Mouse (Mus musculus) midbrain, embryonic 16.5 days (tissue): Measurements from ENCODE around the gene Prr5l. TPM values are rescaled to one million over a fixed set of nuclear protein-coding genes. Genes with fewer than 3 reads are reported as not detected.

ENCODE experiments used
- ATAC-seq: fragments of 200-750 bp; cut with Nextera tagmentation; 2 replicates; pipeline ENCODE4 v1.8.0; 2017; ENCODE audit warnings: moderate TSS enrichment
- H3K27ac ChIP-seq: fragments of 300-500 bp; sonication (generic); 2 replicates; pipeline ENCODE4 v1.5.1; 2014; ENCODE audit warnings: mild to moderate bottlenecking, low read length, mixed read lengths
- H3K27me3 ChIP-seq: fragments of 300-500 bp; sonication (generic); 2 replicates; pipeline ENCODE4 v1.6.1; 2014; ENCODE audit warnings: low read depth, low read length, mixed read lengths; ENCODE audit not compliant: control insufficient read depth, insufficient read depth
- H3K36me3 ChIP-seq: fragments of 300-500 bp; sonication (generic); 2 replicates; pipeline ENCODE4 v1.6.1; 2014; ENCODE audit warnings: mild to moderate bottlenecking, low read length, moderate library complexity, mixed read lengths; ENCODE audit not compliant: control insufficient read depth, insufficient read depth
- H3K4me1 ChIP-seq: fragments of 300-500 bp; sonication (generic); 2 replicates; pipeline ENCODE4 v1.6.1; 2014; ENCODE audit warnings: mild to moderate bottlenecking, low read length, mixed read lengths; ENCODE audit not compliant: control insufficient read depth, insufficient read depth
- H3K4me2 ChIP-seq: fragments of 300-500 bp; sonication (generic); 2 replicates; pipeline ENCODE4 v1.6.1; 2014; ENCODE audit warnings: mild to moderate bottlenecking, low read length, mixed read lengths
- H3K4me3 ChIP-seq: fragments of 300-500 bp; sonication (generic); 2 replicates; pipeline ENCODE4 v1.5.1; 2014; ENCODE audit warnings: low read depth, mild to moderate bottlenecking, low read length, moderate library complexity, mixed read lengths
- H3K9ac ChIP-seq: fragments of 300-500 bp; sonication (generic); 2 replicates; pipeline ENCODE4 v1.6.1; 2014; ENCODE audit warnings: low read depth, low read length, mixed read lengths
- H3K9me3 ChIP-seq: fragments of 300-500 bp; sonication (generic); replicated peaks from 2 replicates; pipeline ENCODE4 v1.6.1; 2014; ENCODE audit warnings: mild to moderate bottlenecking, low read length, mixed read lengths; ENCODE audit not compliant: control insufficient read depth, poor library complexity, severe bottlenecking
- WGBS: fragments of 180-500 bp; shearing (Covaris S2); extraction: QIAGEN DNeasy Blood & Tissue Kit; methylation state at CpG from one replicate; pipeline ENCODE4 v1.1.7; 2014; 5-methylcytosine and 5-hydroxymethylcytosine counted together
- polyA plus RNA-seq: library from polyadenylated mRNA; unstranded; fragments of >200 nt; fragmentation: Nextera tagmentation; extraction: Ambion mirVana; gene quantifications from 2 replicates; pipeline ENCODE4 v1.2.1, GENCODE M21; 2015

Prr5l gene
- polyA plus RNA-seq, 1 experiment from 2014 or later = 4.7 TPM

GRCm38 (mm10) chr2:101807756-101808155, 75.1 kb downstream of the Prr5l start:
- H3K9ac ChIP-seq = no peak overlapping the region
- no peak overlapping the region for H3K27ac ChIP-seq
- H3K4me1 ChIP-seq = no peaks in the 10 kb centered on the region
- H3K36me3 ChIP-seq = no peaks in the 10 kb centered on the region
- no peak overlapping the region for H3K4me3 ChIP-seq
- WGBS = 74% methylated on average over 5 of the region's 5 CpGs
- H3K4me2 ChIP-seq = no peak overlapping the region
- no peaks in the 10 kb centered on the region for H3K27me3 ChIP-seq
- H3K9me3 ChIP-seq = no peaks in the 10 kb centered on the region
- ATAC-seq = no peak

- Histone ChIP-seq H3K9ac (no peak overlapping the region), H3K36me3 (no peaks in the 10 kb centered on the region), H3K4me1 (peaks cover 6% of the 10 kb centered on the region), H3K9me3 (no peaks in the 10 kb centered on the region), H3K27ac (no peak overlapping the region), H3K4me3 (no peak overlapping the region), H3K4me2 (no peak overlapping the region), H3K27me3 (peaks cover 8% of the 10 kb centered on the region)
- no peak for ATAC-seq
- 89% methylated on average over 6 of the region's 6 CpGs for WGBS
Observed at GRCm38 (mm10) chr2:101802240-101802639, 80.6 kb downstream of the Prr5l start.

- Histone ChIP-seq H3K27ac (no peak overlapping the region), H3K9me3 (no peaks in the 10 kb centered on the region)
- 1% methylated on average over 19 of the region's 19 CpGs for WGBS
Observed at GRCm38 (mm10) chr2:101797901-101798250, 85.0 kb downstream of the Prr5l start.

GRCm38 (mm10) chr2:101797166-101797900, 85.5 kb downstream of the Prr5l start:
- Histone ChIP-seq H3K27me3 (peaks cover 18% of the 10 kb centered on the region), H3K9me3 (no peaks in the 10 kb centered on the region), H3K4me1 (peaks cover 21% of the 10 kb centered on the region), H3K4me2 (peak overlapping the region; percentile 92), H3K4me3 (peak overlapping the region; percentile 43), H3K27ac (no peak overlapping the region), H3K36me3 (no peaks in the 10 kb centered on the region), H3K9ac (peak overlapping the region; percentile 31)
- peak; percentile 57 for ATAC-seq
- WGBS = under 1% methylated on average over 49 of the region's 49 CpGs

More at GRCm38 (mm10) chr2:101797901-101798250, 85.0 kb downstream of the Prr5l start:
- peak overlapping the region; percentile 43 for H3K4me3 ChIP-seq
- peak overlapping the region; percentile 31; the same call in 1 of the 2 replicates for H3K9ac ChIP-seq
- peaks cover 16% of the 10 kb centered on the region for H3K4me1 ChIP-seq
- H3K27me3 ChIP-seq = peaks cover 18% of the 10 kb centered on the region
- no peak for ATAC-seq
- H3K4me2 ChIP-seq = peak overlapping the region; percentile 92
- no peaks in the 10 kb centered on the region for H3K36me3 ChIP-seq

GRCm38 (mm10) chr2:101796287-101797115, 86.3 kb downstream of the Prr5l start:
- Histone ChIP-seq H3K4me3 (peak overlapping the region; percentile 43), H3K4me2 (peak overlapping the region; percentile 92)
- 1% methylated on average over 55 of the region's 55 CpGs for WGBS

GRCm38 (mm10) chr2:101792130-101792529, 90.7 kb downstream of the Prr5l start:
- Histone ChIP-seq H3K4me1 (peaks cover 17% of the 10 kb centered on the region), H3K9me3 (no peaks in the 10 kb centered on the region), H3K27ac (no peak overlapping the region), H3K36me3 (no peaks in the 10 kb centered on the region), H3K27me3 (peaks cover 9% of the 10 kb centered on the region), H3K9ac (no peak overlapping the region), H3K4me3 (no peak overlapping the region), H3K4me2 (no peak overlapping the region)
- WGBS = 48% methylated on average over 4 of the region's 4 CpGs
- no peak for ATAC-seq

More at GRCm38 (mm10) chr2:101796287-101797115, 86.3 kb downstream of the Prr5l start:
- H3K27ac ChIP-seq = no peak overlapping the region
- peaks cover 24% of the 10 kb centered on the region for H3K4me1 ChIP-seq
- peaks cover 18% of the 10 kb centered on the region for H3K27me3 ChIP-seq
- no peaks in the 10 kb centered on the region for H3K9me3 ChIP-seq
- H3K9ac ChIP-seq = peak overlapping the region; percentile 57
- ATAC-seq = peak; percentile 75
- H3K36me3 ChIP-seq = no peaks in the 10 kb centered on the region

DNA sequence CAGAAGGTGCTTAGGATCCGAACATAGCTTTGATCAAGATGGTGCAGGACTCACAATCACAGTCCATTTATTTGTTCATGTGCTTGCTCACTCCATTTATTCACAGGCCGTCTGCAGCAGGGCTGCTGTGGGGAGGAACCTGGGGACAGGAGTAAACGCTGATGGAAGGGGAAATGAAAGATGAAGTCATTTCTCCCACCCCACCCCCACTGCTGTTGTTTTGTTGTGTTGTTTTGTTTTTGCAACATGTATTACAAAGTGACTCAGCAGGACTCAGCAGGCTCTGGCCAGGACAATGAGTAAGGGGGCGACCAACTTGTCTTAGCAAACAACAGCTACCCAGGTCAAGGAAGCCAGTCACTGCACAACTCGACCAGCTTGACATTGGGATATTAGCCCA, 99.6 kb downstream of the Prr5l start:
- H3K27ac ChIP-seq = no peak overlapping the region
- 34% methylated on average over 5 of the region's 5 CpGs for WGBS
- H3K9me3 ChIP-seq = no peaks in the 10 kb centered on the region
- no peak overlapping the region for H3K4me2 ChIP-seq
- no peak overlapping the region for H3K4me3 ChIP-seq
- H3K9ac ChIP-seq = no peak overlapping the region
- no peak for ATAC-seq
- no peaks in the 10 kb centered on the region for H3K4me1 ChIP-seq
- no peaks in the 10 kb centered on the region for H3K36me3 ChIP-seq
- no peaks in the 10 kb centered on the region for H3K27me3 ChIP-seq

DNA sequence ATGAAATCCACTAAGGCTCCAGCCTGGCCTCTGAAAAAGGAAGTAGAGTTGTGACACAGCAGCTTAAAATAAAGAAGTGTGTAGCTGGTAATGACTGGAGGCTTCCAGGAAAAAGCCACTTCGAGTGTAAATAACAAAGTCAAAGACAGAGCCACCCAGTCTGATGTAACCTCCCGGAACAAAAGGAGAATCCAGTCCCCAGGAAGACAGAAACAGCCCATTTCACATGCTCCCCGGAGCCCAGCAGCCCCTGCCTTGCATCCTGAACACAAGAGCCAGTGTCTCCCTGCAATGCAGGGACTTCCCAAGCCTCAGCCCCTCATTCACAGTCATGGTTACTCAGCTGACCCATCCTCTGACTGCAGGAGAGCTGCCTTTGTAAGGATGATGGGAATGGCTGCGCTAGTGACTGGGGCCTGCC, 101.5 kb downstream of the Prr5l start:
- no peak overlapping the region for H3K9ac ChIP-seq
- H3K4me2 ChIP-seq = no peak overlapping the region
- no peaks in the 10 kb centered on the region for H3K36me3 ChIP-seq
- H3K4me1 ChIP-seq = no peaks in the 10 kb centered on the region
- peak; percentile 39; the same call in 1 of the 2 replicates for ATAC-seq
- H3K9me3 ChIP-seq = no peaks in the 10 kb centered on the region
- H3K27ac ChIP-seq = no peak overlapping the region
- no peaks in the 10 kb centered on the region for H3K27me3 ChIP-seq
- WGBS = 68% methylated on average over 4 of the region's 4 CpGs
- H3K4me3 ChIP-seq = no peak overlapping the region

DNA sequence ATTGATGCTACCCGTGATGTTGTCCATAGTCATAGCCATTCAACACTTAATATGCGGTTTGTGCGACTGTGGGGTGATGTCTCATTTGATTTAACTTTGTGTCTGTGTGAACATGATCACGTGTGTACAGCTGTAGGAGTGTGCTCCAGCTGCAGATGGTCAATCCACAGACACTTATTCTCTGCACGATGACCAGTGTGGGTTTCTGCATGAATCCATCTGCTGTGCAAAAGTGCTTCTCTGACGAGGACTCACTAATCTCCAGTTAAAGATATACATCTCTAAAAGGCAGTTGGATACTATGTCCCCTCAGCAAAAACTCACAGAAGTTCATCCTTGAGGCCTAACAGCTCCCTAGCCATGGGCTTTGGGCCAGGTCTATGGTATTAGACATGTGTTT, 104.7 kb downstream of the Prr5l start:
- ATAC-seq = no peak
- Histone ChIP-seq H3K9me3 (no peaks in the 10 kb centered on the region), H3K4me3 (no peak overlapping the region), H3K27me3 (no peaks in the 10 kb centered on the region), H3K27ac (no peak overlapping the region), H3K9ac (no peak overlapping the region), H3K4me2 (no peak overlapping the region), H3K4me1 (no peaks in the 10 kb centered on the region), H3K36me3 (no peaks in the 10 kb centered on the region)
- 97% methylated on average over 6 of the region's 6 CpGs for WGBS
